Mouse (Mus musculus): ENCODE data around the gene Zbtb7a.

Zbtb7a gene

DNA sequence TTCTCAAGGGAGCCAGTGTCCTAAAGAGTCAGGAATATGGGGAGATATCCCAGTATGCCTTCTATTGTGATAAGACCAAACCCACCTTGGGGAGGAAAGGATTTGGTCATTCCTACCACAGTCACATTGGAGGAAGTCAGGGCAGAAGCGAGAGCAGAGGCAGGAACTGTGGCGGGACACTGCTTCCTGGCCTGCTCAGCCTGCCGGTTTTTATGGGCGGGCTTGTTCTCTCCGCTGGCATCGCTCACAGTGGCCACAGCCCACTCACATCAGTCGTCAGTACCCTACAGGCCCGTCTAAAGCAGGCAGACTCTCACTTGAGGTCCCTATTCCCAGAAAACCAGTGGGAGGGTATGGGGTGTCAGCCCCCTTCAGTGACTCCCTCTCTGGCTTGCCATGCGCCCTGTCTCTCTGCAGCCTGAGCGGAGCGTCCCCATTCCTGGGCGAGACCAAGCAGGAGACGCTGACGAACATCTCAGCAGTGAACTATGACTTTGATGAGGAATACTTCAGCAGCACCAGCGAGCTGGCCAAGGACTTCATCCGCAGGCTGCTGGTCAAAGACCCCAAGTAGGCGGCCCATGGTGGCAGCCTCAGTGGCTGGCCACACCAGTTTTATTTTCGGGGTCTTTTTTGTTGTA is 56.4 kb downstream of the Zbtb7a start:
- no peak for DNase-seq (ENCODE audit: low spot score)

DNA sequence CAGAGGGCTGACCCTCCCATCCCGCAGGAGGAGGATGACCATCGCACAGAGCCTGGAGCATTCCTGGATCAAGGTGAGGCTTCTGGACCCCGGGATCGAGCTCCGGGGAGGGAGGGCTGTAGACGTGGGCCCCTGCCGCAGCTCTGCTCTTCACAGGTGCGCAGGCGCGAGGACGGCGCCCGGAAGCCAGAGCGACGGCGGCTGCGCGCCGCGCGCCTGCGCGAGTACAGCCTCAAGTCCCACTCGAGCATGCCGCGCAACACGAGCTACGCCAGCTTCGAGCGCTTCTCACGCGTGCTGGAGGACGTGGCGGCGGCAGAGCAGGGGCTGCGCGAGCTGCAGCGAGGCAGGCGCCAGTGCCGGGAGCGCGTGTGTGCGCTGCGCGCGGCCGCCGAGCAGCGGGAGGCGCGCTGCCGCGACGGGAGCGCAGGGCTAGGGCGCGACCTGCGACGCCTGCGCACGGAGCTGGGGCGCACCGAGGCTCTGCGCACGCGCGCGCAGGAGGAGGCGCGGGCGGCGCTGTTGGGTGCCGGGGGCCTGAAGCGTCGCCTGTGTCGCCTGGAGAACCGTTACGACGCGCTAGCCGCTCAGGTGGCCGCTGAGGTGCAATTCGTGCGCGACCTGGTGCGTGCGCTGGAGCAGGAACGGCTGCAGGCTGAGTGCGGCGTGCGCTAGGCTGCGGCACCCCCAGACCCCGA is 57.4 kb downstream of the Zbtb7a start:
- DNase-seq (ENCODE audit: low spot score), result peak; percentile 79

GRCm38 (mm10) chr10:81192968-81193501 is 58.0 kb downstream of the Zbtb7a start:
- DNase-seq (ENCODE audit: low spot score), result peak; percentile 60

DNA sequence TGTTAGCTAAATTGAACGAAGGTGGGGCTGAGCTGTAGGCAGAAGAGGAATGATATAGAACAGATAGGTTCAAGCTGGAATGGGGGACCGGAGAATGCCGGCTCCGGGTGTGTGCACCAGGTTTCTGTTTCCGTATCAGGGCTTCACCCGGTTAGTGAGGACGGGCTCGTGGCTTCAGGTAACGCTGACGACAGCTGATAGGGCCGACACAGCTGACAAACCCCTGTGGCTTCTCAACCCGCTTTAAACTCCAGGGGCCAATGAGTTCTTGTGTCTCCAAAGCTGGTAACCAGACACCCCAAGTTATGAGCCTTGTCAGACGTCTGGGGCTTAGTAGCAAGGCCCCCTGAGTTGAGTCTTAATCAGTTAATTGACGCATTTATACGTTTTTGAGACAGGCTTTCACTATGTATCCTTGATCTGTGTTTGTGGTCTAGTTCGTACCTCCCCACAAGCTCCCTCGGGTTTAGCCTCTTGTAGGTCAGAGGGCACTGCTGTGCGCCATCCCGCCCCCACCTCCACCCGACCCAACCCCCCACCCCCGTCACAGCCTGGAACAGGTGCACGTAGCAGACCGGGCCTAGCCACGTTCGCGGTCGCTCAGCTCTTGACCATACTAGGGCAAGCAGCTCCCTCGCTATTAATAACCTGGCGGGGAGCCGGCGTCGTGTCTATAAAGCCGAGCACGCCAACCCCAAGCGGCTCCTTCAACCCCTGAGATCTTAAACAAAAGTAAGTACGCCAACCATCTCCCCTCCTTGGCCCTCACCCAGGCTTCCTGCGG is 59.2 kb downstream of the Zbtb7a start:
- DNase-seq (ENCODE audit: low spot score), result no peak

- no peak for DNase-seq (ENCODE audit: low spot score)
Measured at GRCm38 (mm10) chr10:81195300-81195699, 60.3 kb downstream of the Zbtb7a start.

- no peak for DNase-seq (ENCODE audit: low spot score)
Measured at GRCm38 (mm10) chr10:81196470-81197065, 61.5 kb downstream of the Zbtb7a start.

GRCm38 (mm10) chr10:81197305-81197704 is 62.3 kb downstream of the Zbtb7a start:
- DNase-seq (ENCODE audit: low spot score), result no peak

DNA sequence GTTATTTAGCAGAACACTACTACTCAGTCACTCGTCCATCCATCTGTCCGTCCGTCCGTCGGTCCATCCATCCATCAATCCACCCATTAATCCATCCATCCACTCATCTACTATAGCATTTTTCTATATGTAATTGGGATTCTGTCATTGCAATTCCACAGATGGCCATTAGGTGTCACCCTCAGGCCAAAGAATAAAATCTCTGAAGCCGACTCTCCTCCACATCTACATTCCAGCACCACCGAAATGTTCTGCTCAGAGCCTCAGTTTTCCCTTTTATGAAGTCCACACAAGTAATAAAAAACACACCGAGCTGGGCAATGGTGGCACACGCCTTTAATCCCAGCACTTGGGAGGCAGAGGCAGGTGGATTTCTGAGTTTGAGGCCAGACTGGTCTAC is 63.2 kb downstream of the Zbtb7a start:
- DNase-seq (ENCODE audit: low spot score), result peak; percentile 91

- DNase-seq (ENCODE audit: low spot score), result no peak
Measured at GRCm38 (mm10) chr10:81198990-81199389, 64.0 kb downstream of the Zbtb7a start.

DNA sequence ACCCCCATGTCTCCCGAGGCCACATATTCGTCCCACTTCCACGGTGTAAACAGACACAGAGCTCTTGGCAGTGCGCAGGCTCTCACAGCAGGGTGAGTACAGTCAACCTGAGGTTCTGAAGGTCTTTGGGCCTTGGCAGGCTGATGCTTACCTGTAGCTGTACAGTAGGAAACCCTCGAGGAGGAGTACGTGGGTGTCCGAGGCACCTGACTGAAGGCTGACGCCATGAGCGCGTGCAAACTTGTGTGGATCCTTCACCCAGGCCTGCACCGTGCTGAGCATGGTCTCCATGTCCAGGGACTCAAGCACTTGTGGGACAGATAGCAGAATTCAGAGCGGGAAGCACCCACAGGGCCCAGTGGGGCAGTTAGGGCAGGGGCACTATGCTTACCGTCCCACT is 65.1 kb downstream of the Zbtb7a start:
- DNase-seq (ENCODE audit: low spot score), result no peak

DNA sequence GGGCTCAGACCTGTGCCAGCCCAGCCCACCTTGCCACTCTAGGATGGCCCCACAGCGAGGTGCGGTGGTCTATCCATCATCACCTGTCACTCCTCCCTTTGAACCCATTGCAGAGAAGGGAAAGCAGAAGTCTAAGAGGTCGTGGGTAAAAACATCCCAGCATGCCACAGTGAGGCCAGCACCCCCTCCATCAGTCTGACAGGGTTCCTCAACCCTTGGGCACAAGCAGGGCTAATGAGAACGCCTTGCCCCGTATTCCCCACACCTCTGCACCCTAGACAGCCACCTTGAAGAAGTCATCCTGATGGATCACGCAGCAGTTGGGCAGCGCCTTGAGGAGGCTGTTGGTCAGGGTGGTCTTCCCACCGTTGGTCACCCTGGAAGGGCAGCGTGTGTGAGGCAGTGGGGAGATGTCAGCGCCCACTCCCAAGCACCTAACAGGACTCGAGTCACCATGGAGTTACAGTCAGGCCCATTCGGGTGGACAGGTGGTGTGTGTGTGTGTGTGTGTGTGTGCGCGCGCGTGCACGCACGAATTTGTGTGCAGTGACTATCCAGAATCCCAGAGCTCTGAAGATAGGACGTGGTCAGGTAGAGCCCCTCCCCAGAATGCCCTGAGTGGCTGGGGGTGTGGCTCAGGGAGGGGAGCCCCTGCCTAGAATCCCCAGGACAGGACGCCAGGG is 65.7 kb downstream of the Zbtb7a start:
- DNase-seq (ENCODE audit: low spot score), result no peak

DNA sequence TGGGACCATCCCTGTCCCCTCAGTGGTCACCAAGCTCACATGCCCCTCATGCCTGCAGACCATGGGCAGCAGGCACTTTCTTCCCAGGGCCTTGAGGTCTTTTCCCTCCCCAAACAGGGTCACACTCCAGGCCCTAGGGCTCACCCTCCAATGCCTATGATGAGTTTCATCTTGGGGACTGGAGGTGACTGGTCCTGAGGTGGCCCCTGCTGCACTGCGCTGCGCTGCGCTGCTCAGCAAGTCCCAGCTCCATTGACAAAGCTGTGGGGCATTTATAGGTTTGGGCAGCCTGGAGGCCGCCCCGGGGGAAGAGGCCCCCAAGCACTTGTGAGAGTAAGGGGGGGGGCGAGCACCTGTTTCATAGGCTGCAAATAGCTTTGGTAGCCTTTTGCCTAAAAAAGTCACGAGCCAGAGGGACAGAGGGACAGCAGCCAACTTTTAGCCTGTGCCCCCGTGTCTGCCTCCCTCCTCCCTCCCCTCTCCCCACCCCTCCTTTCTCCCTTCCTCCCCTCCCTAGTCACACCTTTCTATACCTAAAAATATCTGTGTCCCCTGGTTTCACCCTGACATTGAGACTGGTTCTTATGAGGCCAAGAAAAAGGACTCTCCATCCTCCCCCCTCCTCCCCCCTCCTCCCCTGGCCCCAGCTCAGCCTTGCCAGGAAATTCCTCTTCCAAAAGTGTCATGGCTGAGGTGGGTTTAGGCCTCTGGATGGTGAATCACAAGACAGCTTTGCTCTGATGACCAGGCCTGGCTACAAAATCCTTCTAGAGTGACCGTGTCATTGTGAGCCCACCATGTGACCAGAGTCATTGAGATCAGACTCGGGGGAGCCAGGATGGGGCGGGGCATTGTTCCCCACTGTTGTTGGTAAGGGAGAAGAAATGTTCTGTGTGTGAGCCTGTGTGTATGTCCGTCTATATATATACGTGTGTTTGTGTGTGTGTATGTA is 67.1 kb downstream of the Zbtb7a start, which contains the start of gene Nmrk2:
Nmrk2 (minus strand) TSS at position 245 of the 952 bp plus-strand sequence.
- DNase-seq (ENCODE audit: low spot score), result no peak

Data from retina, embryonic 14.5 days (tissue).